Mouse (Mus musculus) MEL (cell line): ENCODE data around the gene Daam2. TPM values are rescaled to one million over a fixed set of nuclear protein-coding genes. Genes with fewer than 3 reads are reported as not detected.

Experiments used
- DNase-seq: peaks from one replicate; pipeline ENCODE4 v3.0.0; 2011; ENCODE audit warnings: low read depth, low spot score
- H3K27ac ChIP-seq: 2 replicates; pipeline ENCODE4 v1.5.1; 2012; ENCODE audit warnings: low read depth, mild to moderate bottlenecking, control low read depth, low read length, moderate library complexity; ENCODE audit not compliant: control insufficient read depth
- H3K27me3 ChIP-seq, 2 experiments: fragments of 150-350 bp in 1 of 2; sonication (generic) in 1 of 2; 2 replicates each; pipeline ENCODE4 v1.6.1; 2012; ENCODE audit warnings: low read length in 2 of 2, mild to moderate bottlenecking in 2 of 2, improper control_type of control experiment in 1 of 2, moderate library complexity in 1 of 2; ENCODE audit not compliant: insufficient read depth in 2 of 2, control insufficient read depth in 1 of 2
- H3K36me3 ChIP-seq, 2 experiments: 2 replicates each; pipeline ENCODE4 v1.6.1; 2012 to 2014; ENCODE audit warnings: low read length in 2 of 2, improper control_type of control experiment in 1 of 2, inconsistent platforms in 1 of 2, mild to moderate bottlenecking in 1 of 2; ENCODE audit not compliant: insufficient read depth in 2 of 2, control insufficient read depth in 1 of 2
- H3K4me1 ChIP-seq, 2 experiments: fragments of 150-350 bp in 1 of 2; sonication (generic) in 1 of 2; 2 replicates each; pipeline ENCODE4 v1.6.1; 2012; ENCODE audit warnings: low read length in 2 of 2, improper control_type of control experiment in 1 of 2, mild to moderate bottlenecking in 1 of 2; ENCODE audit not compliant: insufficient read depth in 2 of 2, control insufficient read depth in 1 of 2
- H3K4me3 ChIP-seq, 2 experiments: fragments of 150-350 bp in 1 of 2; sonication (generic) in 1 of 2; 2 replicates each; pipeline ENCODE4 v1.5.1; 2012; ENCODE audit warnings: low read depth in 2 of 2, low read length in 2 of 2, mild to moderate bottlenecking in 2 of 2, moderate library complexity in 2 of 2, control low read depth in 1 of 2, improper control_type of control experiment in 1 of 2; ENCODE audit not compliant: control insufficient read depth in 1 of 2, insufficient read depth in 1 of 2
- H3K79me2 ChIP-seq: 2 replicates; pipeline ENCODE4 v1.6.1; 2012; ENCODE audit warnings: mild to moderate bottlenecking, low read length, moderate library complexity; ENCODE audit not compliant: control insufficient read depth, poor library complexity, insufficient read depth
- H3K9ac ChIP-seq: 2 replicates; pipeline ENCODE4 v1.6.1; 2012; ENCODE audit warnings: low read depth, mild to moderate bottlenecking, control low read depth, low read length, moderate library complexity; ENCODE audit not compliant: control insufficient read depth, poor library complexity, severe bottlenecking
- H3K9me3 ChIP-seq: fragments of 150-350 bp; sonication (generic); replicated peaks from 2 replicates; pipeline ENCODE4 v1.6.1; 2012; ENCODE audit warnings: mild to moderate bottlenecking, low read length, improper control_type of control experiment, moderate library complexity; ENCODE audit not compliant: insufficient read depth
- CHD1 ChIP-seq: IDR thresholded peaks from 2 replicates; pipeline ENCODE4 v1.6.1; 2012; ENCODE audit warnings: low read depth, mild to moderate bottlenecking, inconsistent platforms, low read length, improper control_type of control experiment
- CTCF ChIP-seq, 3 experiments: IDR thresholded peaks in 2 of 3; conservative IDR thresholded peaks in 1 of 3; 2 replicates each; pipeline ENCODE4 v1.5.1; 2011 to 2012; ENCODE audit warnings: low read length in 3 of 3, low read depth in 2 of 3, mild to moderate bottlenecking in 2 of 3, improper control_type of control experiment in 1 of 3, inconsistent platforms in 1 of 3, mixed read lengths in 1 of 3, moderate library complexity in 1 of 3; ENCODE audit not compliant: control insufficient read depth in 1 of 3, insufficient read depth in 1 of 3, poor library complexity in 1 of 3, severe bottlenecking in 1 of 3
- ELF1 ChIP-seq: IDR thresholded peaks from 2 replicates; pipeline ENCODE4 v1.6.1; 2014; ENCODE audit warnings: low read depth, mild to moderate bottlenecking, inconsistent platforms, low read length, improper control_type of control experiment, moderate library complexity
- GATA1 ChIP-seq: IDR thresholded peaks from 2 replicates; pipeline ENCODE4 v1.6.1; 2011; ENCODE audit warnings: low read depth, low read length, improper control_type of control experiment
- HCFC1 ChIP-seq: IDR thresholded peaks from 2 replicates; pipeline ENCODE4 v1.6.1; 2012; ENCODE audit warnings: low read depth, mild to moderate bottlenecking, inconsistent platforms, low read length, improper control_type of control experiment, moderate library complexity
- JUND ChIP-seq: IDR thresholded peaks from 2 replicates; pipeline ENCODE4 v1.6.1; 2011; ENCODE audit warnings: low read depth, mild to moderate bottlenecking, improper control_type of control experiment, low read length
- MAFK ChIP-seq: IDR thresholded peaks from 2 replicates; pipeline ENCODE4 v1.6.1; 2011; ENCODE audit warnings: low read depth, mild to moderate bottlenecking, low read length, improper control_type of control experiment, borderline replicate concordance
- MAX ChIP-seq: IDR thresholded peaks from 2 replicates; pipeline ENCODE4 v1.6.1; 2011; ENCODE audit warnings: low read length, improper control_type of control experiment
- MAZ ChIP-seq: IDR thresholded peaks from 2 replicates; pipeline ENCODE4 v1.6.1; 2012; ENCODE audit warnings: low read depth, mild to moderate bottlenecking, inconsistent platforms, low read length, improper control_type of control experiment
- MEF2A ChIP-seq: IDR thresholded peaks from 2 replicates; pipeline ENCODE4 v1.6.1; 2014; ENCODE audit warnings: low read depth, mild to moderate bottlenecking, inconsistent platforms, low read length, improper control_type of control experiment; ENCODE audit not compliant: poor library complexity, insufficient replicate concordance, severe bottlenecking; ENCODE audit errors: extremely low read depth
- MXI1 ChIP-seq: IDR thresholded peaks from 2 replicates; pipeline ENCODE4 v1.6.1; 2011; ENCODE audit warnings: mild to moderate bottlenecking, low read depth, low read length, improper control_type of control experiment
- MYB ChIP-seq: IDR thresholded peaks from 2 replicates; pipeline ENCODE4 v1.6.1; 2011; ENCODE audit warnings: mild to moderate bottlenecking, low read depth, low read length, improper control_type of control experiment
- POLR2A ChIP-seq, 2 experiments: IDR thresholded peaks; 2 replicates each; pipeline ENCODE4 v1.6.1; 2011 to 2012; ENCODE audit warnings: low read length in 2 of 2, mild to moderate bottlenecking in 2 of 2, control low read depth in 1 of 2, improper control_type of control experiment in 1 of 2, low read depth in 1 of 2, moderate library complexity in 1 of 2; ENCODE audit not compliant: control insufficient read depth in 1 of 2, insufficient read depth in 1 of 2, poor library complexity in 1 of 2
- RAD21 ChIP-seq: IDR thresholded peaks from 2 replicates; pipeline ENCODE4 v1.6.1; 2011; ENCODE audit warnings: mild to moderate bottlenecking, low read depth, low read length, improper control_type of control experiment
- SIN3A ChIP-seq: IDR thresholded peaks from 2 replicates; pipeline ENCODE4 v1.6.1; 2012; ENCODE audit warnings: low read length, improper control_type of control experiment, inconsistent platforms
- SMC3 ChIP-seq: IDR thresholded peaks from 2 replicates; pipeline ENCODE4 v1.6.1; 2011; ENCODE audit warnings: low read depth, low read length, improper control_type of control experiment
- TAL1 ChIP-seq: IDR thresholded peaks from 2 replicates; pipeline ENCODE4 v1.6.1; 2012; ENCODE audit warnings: mild to moderate bottlenecking, inconsistent platforms, low read length, moderate library complexity, mixed read lengths
- TCF12 ChIP-seq: IDR thresholded peaks from 2 replicates; pipeline ENCODE4 v1.6.1; 2014; ENCODE audit warnings: low read depth, mild to moderate bottlenecking, inconsistent platforms, low read length, improper control_type of control experiment, moderate library complexity
- UBTF ChIP-seq: IDR thresholded peaks from 2 replicates; pipeline ENCODE4 v1.6.1; 2012; ENCODE audit warnings: low read depth, mild to moderate bottlenecking, inconsistent platforms, low read length, improper control_type of control experiment, moderate library complexity, borderline replicate concordance; ENCODE audit not compliant: insufficient read depth
- ZC3H11A ChIP-seq: IDR thresholded peaks from 2 replicates; pipeline ENCODE4 v1.6.1; 2012; ENCODE audit warnings: low read depth, mild to moderate bottlenecking, inconsistent platforms, low read length, improper control_type of control experiment
- ZKSCAN1 ChIP-seq: IDR thresholded peaks from 2 replicates; pipeline ENCODE4 v1.6.1; 2012; ENCODE audit warnings: low read depth, mild to moderate bottlenecking, inconsistent platforms, low read length, improper control_type of control experiment, moderate library complexity
- ZMIZ1 ChIP-seq: IDR thresholded peaks from 2 replicates; pipeline ENCODE4 v1.6.1; 2012; ENCODE audit warnings: low read depth, mild to moderate bottlenecking, inconsistent platforms, low read length, improper control_type of control experiment, moderate library complexity
- ZNF384 ChIP-seq: IDR thresholded peaks from 2 replicates; pipeline ENCODE4 v1.6.1; 2012; ENCODE audit warnings: low read depth, mild to moderate bottlenecking, inconsistent platforms, low read length, improper control_type of control experiment
- polyA plus RNA-seq, 2 experiments: library from polyadenylated mRNA; stranded (reverse) in 1 of 2; unstranded in 1 of 2; fragments of >175 nt in 1 of 2; fragments of >200 nt in 1 of 2; gene quantifications; 2 replicates each; pipeline versions ENCODE4 v1.2.1 to v1.2.4; 2012; ENCODE audit warnings: low replicate concordance in 2 of 2, low read depth in 1 of 2; ENCODE audit not compliant: insufficient read length in 2 of 2, insufficient read depth in 1 of 2, missing spikeins in 1 of 2
- total RNA-seq: library from RNA; depleted of rRNA; stranded (reverse); fragments of 300-350 nt; gene quantifications from 2 replicates; pipeline ENCODE4 v1.2.3, GENCODE M21; 2012

The Daam2 gene
- total and polyA plus RNA-seq, 3 experiments: 0.04 to 0.28 TPM; not detected in 1

GRCm38 (mm10) chr17:49530215-49530614 is 33.9 kb downstream of the Daam2 start:
- H3K27ac ChIP-seq: no peak overlapping the region
- DNase-seq: peak; percentile 35
- no peak overlapping the region for H3K9ac ChIP-seq
- H3K4me3 ChIP-seq: no peak overlapping the region
- H3K36me3 ChIP-seq: no peaks in the 10 kb centered on the region
- H3K9me3 ChIP-seq: no peaks in the 10 kb centered on the region
- H3K27me3 ChIP-seq: no peaks in the 10 kb centered on the region
- no peaks in the 10 kb centered on the region for H3K4me1 ChIP-seq
- no peaks in the 10 kb centered on the region for H3K79me2 ChIP-seq
- no peak for TF ChIP-seq TCF12
- no peak for TF ChIP-seq POLR2A (IDR thresholded peaks at IDR 0.05; ENCODE audit: control insufficient read depth in 1 of 2, insufficient read depth in 1 of 2, low read depth in 1 of 2, low read length in 2 of 2, poor library complexity in 1 of 2)
- peak; percentile 27 to 51 (median 40); a peak in 5 of 6 replicates for TF ChIP-seq CTCF (IDR thresholded peaks at IDR 0.05 in 2 of 3, conservative IDR thresholded peaks at IDR 0.05 in 1 of 3; ENCODE audit: control insufficient read depth in 1 of 3, insufficient read depth in 1 of 3, low read depth in 2 of 3, low read length in 3 of 3, poor library complexity in 1 of 3, severe bottlenecking in 1 of 3)
- TF ChIP-seq RAD21: peak; percentile 21
- peak; percentile 27 for TF ChIP-seq SMC3
- no peak for TF ChIP-seq MAZ
- no peak for TF ChIP-seq SIN3A
- no peak for TF ChIP-seq ZKSCAN1
- TF ChIP-seq MAX: no peak
- no peak for TF ChIP-seq MYB
- no peak for TF ChIP-seq ELF1

DNA sequence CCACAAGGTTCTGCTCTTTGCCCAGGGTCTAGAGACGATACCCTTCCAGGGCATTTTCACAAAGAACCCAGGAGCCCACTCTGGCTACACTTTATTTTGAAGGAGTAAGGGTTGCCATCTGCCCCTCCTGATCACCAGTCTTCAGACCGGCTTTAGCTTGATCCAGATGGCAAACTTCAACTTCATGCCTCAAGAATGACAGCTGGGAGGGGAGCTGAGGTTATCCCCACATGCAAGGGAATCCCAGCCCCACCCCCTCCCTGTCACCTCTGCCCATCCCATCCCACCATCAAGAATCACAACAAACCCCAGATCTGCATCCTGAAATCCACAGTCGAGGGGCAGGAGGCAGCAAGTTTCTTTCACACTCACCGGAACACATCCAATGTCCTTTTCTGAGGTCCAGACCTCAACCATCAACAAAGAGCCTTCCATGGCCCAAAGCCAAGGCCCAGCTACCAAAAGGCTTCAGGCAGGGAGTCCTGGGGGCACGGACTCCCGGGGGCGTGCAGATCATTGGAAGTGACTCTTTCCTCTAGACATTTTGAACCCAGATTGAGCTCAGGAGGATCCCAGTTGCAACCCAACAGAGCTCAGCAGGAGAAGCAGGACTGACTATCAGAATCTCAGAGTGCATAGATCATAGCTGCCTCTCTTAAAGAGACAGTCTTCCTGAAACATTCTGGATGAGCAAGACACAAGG is 35.5 kb downstream of the Daam2 start:
- Histone ChIP-seq H3K79me2 (no peaks in the 10 kb centered on the region), H3K27me3 (no peaks in the 10 kb centered on the region), H3K4me1 (no peaks in the 10 kb centered on the region), H3K9me3 (no peaks in the 10 kb centered on the region), H3K4me3 (no peak overlapping the region), H3K36me3 (no peaks in the 10 kb centered on the region), H3K27ac (no peak overlapping the region), H3K9ac (no peak overlapping the region)
- DNase-seq: no peak
- TF ChIP-seq TAL1 (no peak), MXI1 (no peak), ZC3H11A (no peak), MEF2A (no peak), ZKSCAN1 (no peak)

- Histone ChIP-seq H3K9ac (no peak overlapping the region), H3K27me3 (no peaks in the 10 kb centered on the region), H3K9me3 (no peaks in the 10 kb centered on the region), H3K79me2 (no peaks in the 10 kb centered on the region), H3K27ac (no peak overlapping the region), H3K36me3 (no peaks in the 10 kb centered on the region), H3K4me1 (no peaks in the 10 kb centered on the region), H3K4me3 (no peak overlapping the region)
- TF ChIP-seq HCFC1: no peak
- no peak for TF ChIP-seq GATA1
- TF ChIP-seq CHD1: no peak
- TF ChIP-seq JUND: no peak
- TF ChIP-seq ZMIZ1: no peak
- no peak for TF ChIP-seq ZNF384
- TF ChIP-seq MAFK: no peak
- no peak for TF ChIP-seq UBTF
- no peak for DNase-seq
These were observed 36.1 kb downstream of the Daam2 start for GRCm38 (mm10) chr17:49528033-49528432.
